Mouse (Mus musculus): ENCODE results near the gene 1700020L24Rik. TPM values are rescaled to one million over a fixed set of nuclear protein-coding genes. Genes with fewer than 3 reads are reported as not detected.

1700020L24Rik gene
- total RNA-seq (2015) (19.7 and 21.4 TPM in 2 replicates), total RNA-seq (2017) (44.8 and 55.4 TPM in 2 replicates)

DNA sequence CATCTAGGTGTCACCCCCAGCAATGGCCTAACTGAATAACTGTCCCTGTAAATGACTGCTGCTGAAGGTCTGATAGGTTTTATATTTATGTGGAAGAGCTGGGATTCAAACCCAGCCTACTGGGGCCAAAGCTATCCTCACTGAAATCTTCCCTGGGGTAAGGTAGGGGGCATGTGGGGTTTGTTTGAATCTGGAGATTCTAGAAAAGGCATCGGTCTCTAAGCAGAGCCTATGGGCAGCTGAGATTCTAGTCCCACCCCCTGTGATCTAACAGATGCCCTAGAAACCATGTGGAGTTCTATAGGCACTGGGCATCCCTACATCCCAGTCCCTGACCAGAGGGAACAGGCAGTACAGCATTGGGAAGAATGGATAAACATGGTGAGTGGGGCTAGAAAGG, at the start of gene 1700020L24Rik:
1700020L24Rik (plus strand) TSS at position 301 of the 400 bp plus-strand sequence.
- no peak for ATAC-seq (ENCODE audit: poor library complexity, severe bottlenecking)

DNA sequence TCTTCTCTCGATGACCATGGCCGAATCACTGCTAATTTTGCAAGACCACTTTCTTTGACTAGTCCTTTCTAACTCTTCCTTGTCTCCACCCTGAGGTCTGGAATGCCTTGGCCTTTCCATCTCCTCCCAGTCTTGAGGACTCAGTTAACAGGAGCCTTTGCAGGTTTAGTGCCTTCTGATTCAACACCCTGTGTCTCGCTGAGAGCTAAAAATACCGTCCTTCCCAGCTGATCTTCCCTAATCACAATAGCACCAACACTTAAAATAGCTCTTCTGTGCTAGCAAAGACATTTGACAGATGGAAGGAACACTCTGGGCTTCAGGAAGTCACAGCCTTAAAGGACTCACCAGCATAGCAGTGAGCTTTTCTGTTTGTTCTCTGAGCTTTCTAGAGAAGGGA, 44.4 kb upstream of the 1700020L24Rik start:
- ATAC-seq (ENCODE audit: poor library complexity, severe bottlenecking), result no peak

DNA sequence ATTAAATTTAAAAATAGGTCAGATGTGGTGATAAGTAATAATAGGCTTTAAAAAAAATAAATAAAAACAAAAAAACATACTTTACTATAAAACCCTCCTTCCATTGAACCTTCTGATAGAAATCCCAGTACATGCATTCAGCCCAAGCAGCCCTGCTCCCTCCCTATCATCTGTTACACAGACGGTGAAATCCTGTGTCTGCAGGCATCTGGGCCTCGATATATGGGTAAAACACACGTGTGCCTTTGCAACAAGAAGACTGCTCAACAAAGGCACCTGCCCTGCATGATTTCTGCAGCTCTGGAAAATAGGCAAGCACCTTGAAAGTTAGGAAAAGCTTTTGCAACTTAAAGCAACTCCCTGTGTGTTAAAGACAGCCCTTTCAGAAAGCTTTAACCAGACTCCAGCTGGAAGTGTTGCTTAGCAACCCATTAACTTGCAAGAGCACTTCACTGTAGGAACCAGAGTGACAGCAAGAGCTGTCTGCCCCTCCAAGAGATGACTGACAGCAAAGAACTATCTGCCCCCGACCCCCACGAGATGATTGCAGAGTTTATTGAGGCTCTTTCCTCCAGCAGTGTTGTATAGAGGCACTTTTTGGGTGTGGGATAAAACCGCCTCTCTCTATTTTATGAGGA, 42.6 kb upstream of the 1700020L24Rik start:
- no peak for ATAC-seq (ENCODE audit: poor library complexity, severe bottlenecking)

DNA sequence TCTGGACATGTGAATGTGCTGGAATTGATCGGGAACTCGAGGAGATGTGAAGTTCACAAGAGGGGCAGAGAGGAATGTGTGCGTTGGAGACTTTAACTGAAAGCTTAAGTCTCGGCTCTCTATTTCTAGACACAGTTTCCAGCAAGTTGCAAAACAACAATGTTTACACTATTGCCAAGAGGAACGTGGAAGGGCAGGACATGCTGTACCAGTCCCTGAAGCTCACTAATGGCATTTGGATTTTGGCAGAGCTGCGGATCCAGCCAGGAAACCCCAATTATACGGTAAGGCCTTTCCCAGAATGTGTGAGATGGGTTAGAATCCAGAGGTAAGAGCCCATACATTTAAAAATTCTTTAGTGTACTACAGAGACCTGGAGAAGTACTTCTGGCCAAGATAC, 39.9 kb upstream of the 1700020L24Rik start:
- ATAC-seq (ENCODE audit: poor library complexity, severe bottlenecking), result no peak

DNA sequence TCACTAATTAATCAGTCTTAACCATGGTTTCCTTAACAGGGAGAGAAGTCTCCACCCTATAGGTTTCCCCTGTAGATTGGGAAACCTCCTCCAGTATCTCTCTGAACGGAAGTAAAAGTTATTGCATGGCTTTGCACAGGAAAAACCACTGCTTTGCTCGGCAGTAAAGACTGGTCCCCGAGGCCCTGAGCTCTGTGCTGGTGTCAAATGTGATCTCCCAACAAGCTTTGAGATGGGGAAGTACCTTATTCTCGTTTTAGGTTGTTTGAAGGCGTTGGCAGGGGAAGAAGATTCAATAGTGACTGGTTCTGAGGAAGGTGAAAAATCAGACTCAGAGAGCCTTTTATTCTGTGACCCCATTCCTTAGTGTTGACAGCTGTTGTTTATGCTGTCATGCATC, 38.8 kb upstream of the 1700020L24Rik start:
- ATAC-seq (ENCODE audit: poor library complexity, severe bottlenecking), result peak; percentile 73

DNA sequence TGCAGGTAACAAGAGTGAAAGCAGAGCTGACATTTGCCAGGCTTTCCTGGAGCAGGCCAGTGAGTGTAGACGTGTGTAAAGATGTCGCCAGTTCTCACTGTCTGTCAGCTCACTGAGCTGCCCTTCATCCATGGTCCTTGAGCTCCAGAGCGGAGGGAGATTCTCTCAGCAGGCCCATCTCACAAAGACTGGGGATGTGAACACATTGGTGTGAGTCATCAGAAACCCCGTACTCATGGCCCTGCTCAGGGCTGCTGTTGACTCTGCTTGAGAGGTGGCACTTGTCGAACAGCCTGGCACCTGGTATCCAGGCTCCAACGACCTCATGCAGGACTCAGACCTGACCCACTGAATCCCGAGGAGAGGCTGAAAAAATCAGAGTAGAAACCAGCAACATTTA, 33.7 kb upstream of the 1700020L24Rik start:
- ATAC-seq (ENCODE audit: poor library complexity, severe bottlenecking), result no peak

DNA sequence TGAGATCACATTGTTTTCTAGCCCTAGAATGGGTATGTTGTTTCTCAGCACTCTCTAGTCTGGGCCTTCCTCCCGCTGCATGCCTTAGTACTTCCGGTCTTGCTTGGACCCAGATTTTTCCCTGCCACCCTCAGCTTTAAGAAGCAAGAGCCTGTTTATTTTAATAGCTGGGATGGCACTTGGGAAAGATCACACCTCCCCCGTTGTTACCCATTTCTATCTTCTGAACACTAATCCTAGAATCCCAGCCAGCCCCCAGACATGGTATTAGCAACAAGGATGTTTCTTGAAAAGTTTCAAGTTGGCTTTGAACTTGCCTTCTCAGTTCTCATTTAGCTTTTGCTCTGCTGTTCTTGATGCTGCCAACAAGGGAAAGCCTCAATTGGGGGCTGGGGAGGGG, 31.1 kb upstream of the 1700020L24Rik start:
- no peak for ATAC-seq (ENCODE audit: poor library complexity, severe bottlenecking)

DNA sequence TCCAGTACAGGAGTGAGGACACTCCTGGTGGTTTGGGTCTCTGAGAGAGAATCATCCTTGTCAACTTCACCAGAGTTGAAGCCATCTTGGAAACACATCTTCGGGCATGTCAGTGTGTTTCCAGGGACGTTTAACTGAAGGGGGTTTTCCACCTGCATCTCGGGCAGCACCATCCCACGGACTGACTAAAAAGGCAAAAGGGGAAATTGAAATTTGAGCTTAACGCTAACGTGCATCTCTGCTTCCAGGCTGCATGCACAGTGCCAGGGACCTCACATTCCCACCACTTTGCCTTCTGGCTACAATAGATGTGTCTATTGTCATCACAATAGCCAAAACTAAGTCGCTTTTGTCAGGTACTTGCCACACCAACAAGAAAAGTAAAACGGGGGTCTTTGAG, 29.2 kb upstream of the 1700020L24Rik start:
- no peak for ATAC-seq (ENCODE audit: poor library complexity, severe bottlenecking)

DNA sequence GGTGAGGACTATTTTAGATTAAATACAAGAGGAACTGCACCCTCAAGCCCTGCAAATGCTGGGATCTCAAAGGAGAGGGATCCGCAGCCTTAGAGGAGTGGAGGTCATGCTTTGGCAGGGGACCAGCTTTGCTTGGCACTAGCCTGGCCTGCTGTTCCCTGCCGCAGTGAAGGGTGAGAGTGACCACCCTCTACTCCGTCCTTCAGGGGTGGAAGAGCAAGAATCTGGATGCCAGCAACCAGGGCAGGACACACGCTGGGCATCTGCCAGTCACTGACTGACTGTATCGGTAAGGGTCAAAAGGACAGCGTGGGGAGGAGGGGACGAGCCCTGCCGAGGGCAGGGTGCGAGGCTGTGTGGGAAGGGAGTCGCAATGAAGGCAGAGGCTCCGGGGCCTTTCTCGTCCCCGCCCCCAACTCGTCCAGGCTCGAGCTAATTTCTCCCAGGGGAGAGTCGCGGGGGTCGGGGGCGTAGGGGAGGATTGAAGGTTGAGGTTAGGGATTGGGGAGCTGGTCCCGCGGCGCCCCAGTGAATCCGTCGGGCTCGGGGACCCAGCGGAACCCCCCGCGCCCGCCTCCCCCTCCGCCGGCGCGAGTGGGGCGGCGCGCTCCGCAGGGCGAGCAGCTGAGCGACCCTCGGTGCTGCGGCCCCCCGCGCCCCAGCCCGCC, 28.3 kb upstream of the 1700020L24Rik start, which contains the start of gene Rasl10b:
Rasl10b (plus strand) TSS at position 51 of the 668 bp plus-strand sequence.
- ATAC-seq (ENCODE audit: poor library complexity, severe bottlenecking), result no peak

DNA sequence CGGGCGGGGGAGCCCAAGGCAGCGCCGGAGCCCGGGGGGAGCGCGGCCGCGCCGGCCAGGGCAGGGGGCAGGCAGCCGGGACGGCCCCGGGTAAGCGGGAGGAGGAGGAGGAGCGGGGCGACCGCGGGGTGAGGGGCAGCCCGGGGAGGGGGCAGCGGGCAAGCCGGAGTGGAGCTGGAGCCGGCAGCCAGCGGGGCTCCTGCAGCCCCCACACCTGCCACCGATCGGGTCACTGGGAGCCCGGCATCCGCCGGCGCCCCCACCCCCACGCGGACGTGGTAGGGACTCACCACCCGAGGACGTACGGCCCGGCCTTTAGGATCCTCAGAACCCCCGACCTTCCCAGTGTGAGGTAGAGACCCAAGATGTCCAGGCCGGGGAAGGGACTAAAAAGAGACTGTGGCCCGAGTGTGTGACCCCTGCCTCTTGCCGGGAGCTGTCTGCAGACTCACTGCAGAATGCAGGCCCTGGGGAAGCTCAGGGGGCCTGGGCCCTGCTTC, 27.6 kb upstream of the 1700020L24Rik start:
- no peak for ATAC-seq (ENCODE audit: poor library complexity, severe bottlenecking)

DNA sequence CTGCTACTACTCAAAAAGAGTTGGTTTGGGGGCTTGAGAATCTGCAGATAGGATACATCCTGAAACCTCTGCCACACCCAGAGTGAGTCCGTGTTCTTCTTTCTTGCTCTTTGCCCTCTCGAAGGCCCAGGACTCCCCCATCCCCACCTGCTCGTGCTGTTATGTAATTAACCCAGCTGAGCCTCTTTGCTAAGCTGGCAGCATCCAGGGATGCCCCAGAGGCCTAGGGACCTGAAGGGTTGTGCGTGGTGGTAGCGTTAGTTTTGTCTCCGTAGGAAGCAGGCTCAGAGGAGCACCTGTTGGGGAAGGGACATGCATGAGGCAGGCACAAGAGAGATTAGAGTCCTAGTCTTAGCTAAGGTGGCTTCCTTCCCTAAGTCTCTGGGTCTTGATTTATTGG, 27.0 kb upstream of the 1700020L24Rik start:
- no peak for ATAC-seq (ENCODE audit: poor library complexity, severe bottlenecking)

DNA sequence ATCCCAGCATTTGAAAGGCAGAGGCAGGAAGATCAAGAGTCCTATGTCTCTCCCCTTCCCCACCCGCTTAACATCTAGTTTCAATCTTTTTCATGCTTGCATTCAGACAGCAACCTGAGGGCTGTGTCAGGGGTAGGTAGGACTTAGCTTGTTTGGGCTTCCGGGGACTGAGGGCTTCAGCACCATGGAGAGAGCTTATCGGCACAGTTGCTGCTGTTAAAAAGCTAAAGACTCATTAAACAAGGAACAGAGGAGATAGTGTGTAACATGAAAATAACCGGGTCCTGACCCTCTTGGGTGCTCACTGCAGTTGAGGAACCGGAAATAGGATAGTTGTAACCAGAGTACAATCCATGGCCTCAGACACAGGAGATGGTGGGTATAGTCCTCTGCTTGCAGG, 20.4 kb upstream of the 1700020L24Rik start:
- no peak for ATAC-seq (ENCODE audit: poor library complexity, severe bottlenecking)

DNA sequence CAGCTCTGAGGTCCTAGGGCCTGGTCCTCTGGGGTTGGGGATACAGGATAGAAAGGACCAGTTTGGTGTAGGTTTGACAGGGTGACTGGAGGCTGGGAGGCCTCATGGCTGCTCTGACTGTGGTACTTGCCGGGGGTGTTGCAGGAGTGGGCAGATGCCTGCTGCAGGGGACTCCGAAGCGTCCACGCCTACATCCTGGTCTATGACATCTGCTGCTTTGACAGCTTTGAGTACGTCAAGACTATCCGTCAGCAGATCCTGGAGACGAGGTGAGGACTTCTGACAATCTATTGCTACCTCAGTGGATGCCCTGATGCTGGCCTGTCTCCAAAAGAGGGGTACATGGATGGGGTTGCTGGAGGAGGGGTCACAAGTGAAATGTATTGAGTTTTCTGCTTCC, 19.8 kb upstream of the 1700020L24Rik start:
- ATAC-seq (ENCODE audit: poor library complexity, severe bottlenecking), result no peak

DNA sequence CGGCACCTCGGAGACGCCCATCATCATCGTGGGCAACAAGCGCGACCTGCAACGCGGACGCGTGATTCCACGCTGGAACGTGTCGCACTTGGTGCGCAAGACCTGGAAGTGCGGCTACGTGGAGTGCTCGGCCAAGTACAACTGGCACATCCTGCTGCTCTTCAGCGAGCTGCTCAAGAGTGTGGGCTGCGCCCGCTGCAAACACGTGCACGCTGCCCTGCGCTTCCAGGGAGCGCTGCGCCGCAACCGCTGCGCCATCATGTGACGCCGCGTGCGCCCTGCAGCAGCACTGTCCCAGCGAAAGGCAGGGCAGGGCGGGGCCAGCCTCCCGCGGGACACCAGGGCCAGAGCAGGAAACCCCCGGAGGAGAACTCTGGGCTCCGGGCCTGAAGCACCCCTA, 18.9 kb upstream of the 1700020L24Rik start:
- peak; percentile 56 for ATAC-seq (ENCODE audit: poor library complexity, severe bottlenecking)

DNA sequence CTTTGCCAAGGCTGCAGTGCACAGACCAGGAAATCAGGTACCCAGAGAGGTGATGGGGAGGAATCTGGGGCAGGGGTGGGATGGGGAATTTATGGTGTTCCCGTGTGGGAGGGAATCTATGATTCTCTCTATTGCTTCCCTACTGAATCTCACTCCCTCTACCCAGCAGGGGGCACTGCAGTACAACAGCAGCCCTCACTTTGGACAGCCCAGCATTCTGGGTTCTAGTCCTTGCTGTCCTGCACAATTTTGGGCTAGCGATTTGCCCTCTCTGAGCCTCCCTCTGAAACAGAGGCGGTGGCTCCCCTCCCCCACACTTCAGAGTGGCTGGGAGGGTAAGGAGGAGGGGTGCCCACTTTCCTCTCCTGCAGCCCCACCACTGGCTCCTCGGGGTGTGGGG, 17.1 kb upstream of the 1700020L24Rik start:
- ATAC-seq (ENCODE audit: poor library complexity, severe bottlenecking), result no peak

DNA sequence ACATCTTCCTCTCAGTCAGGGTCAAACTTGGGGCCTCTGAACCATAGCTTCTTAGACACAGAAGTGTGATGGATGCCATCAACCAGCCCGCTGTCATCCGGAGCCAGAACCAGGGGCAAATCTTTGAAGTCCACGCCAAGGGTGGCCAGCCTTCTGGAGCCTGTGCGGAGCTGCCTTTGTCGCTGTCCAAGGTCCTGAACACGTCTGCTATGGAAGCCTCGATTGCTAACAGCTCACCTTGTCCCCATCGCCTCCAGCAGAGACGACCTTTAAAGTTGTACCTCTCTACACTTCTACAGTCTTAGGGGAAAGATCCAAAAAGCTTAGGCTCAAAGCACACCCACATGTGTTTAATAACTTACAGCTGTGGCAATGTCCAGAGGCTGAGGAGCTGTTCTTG, 16.2 kb upstream of the 1700020L24Rik start:
- 0 out of 2 replicates have a peak, but pooled peaks have one; percentile 39 for ATAC-seq (ENCODE audit: poor library complexity, severe bottlenecking)

DNA sequence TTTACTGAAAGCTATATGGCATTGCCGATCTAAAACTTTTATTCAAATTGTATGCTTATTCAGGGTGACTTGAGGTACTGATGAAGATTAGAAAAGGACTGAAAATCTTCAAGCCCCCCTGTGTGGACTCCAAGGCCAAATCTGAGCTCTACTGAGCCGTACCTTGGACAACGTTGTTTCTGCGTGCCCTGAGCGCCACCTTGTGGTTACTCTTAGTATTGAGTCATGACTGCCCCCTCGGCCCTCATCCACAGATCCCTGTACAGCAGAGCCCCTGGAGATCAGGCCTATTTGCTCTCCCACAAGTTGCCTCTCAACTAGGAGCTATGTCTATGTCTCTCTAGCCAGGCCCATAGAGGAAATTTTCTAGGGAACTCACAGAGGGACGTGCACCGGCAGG, 12.8 kb upstream of the 1700020L24Rik start:
- ATAC-seq (ENCODE audit: poor library complexity, severe bottlenecking), result peak; percentile 54

DNA sequence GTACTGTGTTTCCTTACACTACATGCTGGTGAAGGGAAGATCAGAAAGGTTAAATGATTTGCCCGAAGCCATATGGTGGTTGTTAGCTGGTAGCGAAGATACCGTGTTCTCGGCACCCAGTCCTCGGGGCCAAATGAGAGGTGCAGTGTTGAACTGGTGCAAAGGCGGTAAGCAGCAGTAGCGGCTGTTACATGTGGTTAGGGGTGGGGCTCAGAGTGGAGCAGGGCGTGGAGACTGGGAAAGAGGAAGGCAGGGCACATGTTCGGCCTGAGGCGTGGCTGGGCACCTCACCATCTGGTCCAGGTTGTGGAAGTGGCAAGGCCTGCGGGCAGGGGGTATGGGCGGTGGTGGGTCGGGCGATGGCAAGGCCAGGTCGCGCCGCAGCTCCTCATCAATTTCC, 10.5 kb upstream of the 1700020L24Rik start:
- peak; percentile 95 for ATAC-seq (ENCODE audit: poor library complexity, severe bottlenecking)

DNA sequence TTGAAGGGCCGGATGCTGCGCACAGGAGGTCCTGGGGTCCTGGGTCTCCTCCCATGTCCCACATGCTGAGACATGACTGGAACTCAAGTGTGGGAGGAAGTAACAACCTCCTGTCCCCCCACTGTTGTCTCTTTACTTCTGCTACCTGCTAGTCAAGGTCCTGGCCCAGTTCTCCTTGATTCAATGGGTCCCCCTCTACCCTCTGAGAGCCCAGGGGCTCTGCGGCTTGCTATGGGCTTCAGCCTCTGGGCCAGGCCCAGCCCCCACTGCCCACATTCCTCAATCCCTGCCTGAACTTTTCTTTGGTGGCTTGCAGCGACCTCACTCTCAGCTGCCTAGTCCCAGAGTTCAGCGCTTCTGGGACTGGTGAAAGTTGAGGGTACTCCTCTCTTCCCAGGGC, 8.1 kb upstream of the 1700020L24Rik start, which contains the start of gene Gas2l2:
Gas2l2 (minus strand) TSS at position 101 of the 400 bp plus-strand sequence.
- ATAC-seq (ENCODE audit: poor library complexity, severe bottlenecking), result no peak

DNA sequence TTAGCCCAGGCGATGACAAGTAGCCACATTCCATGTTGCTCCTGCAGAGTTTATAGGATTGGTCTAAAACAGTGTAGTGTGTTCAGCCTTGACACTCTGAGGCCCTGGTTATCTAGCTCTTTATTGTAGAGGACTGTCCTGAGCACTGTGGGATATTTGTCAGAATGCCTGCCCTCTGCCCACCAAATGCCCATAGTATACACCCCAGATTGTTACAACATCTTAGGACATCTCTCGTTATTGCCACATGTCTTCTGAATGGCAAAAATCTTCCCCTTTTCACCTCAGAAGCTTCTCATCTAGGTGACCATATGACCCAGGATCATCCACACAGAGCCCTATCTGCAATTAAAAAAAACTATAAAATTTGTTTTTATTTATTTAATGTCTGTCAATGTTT, 4.9 kb upstream of the 1700020L24Rik start:
- peak; percentile 63 for ATAC-seq (ENCODE audit: poor library complexity, severe bottlenecking)

DNA sequence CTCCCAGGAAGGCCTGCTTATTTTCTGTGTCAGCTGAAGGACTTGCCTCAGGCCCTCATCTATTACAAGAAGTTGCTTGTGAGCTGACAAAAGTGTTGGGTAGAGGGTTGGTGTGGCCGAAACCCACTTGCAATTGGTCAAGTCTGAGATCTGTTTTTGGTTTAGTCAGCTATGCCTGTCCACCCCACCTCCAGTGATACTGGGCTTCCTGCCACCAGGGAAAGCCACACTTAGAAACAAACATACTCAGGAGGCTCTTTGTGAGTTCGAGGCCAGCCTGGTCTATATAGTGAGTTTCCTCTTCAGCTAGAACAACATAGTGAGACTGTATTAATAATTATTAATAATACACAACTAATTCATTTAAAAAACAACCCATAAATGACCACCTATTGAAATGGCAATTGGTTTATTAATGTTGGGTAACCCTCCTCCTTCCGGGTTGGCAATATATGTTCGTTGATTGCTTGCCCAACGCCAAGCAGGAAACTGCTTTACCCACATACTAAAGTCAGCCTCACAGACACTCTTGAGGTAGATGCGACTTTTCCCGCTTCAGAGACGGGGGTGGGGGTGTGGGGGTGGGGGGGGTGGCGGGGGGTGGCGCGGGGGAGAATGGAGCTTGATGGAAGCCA, 2.1 kb downstream of the 1700020L24Rik start:
- peak; percentile 34 for ATAC-seq (ENCODE audit: poor library complexity, severe bottlenecking)

All from megakaryocyte, adult 5-6 weeks (primary cell).